Mouse (Mus musculus): ENCODE measurements around the gene Golga2. TPM values are rescaled to one million over a fixed set of nuclear protein-coding genes. Genes with fewer than 3 reads are reported as not detected.

Golga2 gene
- total RNA-seq, 2 experiments from 2014 or later = 56.0 to 62.9 TPM

DNA sequence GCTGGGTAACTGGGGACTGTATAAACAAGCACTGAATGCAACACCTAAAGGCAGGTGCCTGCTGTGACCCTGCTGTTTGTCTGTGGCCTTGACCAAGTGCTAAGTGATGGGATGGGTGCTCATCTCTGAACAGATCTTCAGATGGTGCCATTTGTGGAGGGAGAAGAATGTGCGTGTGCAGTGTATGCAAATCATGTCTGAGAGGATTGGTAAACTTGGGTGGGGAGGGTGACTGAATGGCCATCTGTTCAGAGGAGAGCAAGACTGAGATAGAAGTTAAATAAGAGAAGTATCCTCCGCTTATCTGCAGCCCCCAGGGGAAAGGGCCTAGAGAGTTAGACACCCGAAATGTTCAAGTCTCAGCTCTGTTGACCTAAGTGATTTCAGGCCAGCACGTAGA is 12.3 kb downstream of the Golga2 start:
- TF ChIP-seq CTCF (IDR thresholded peaks at IDR 0.05) = no peak
- Histone ChIP-seq H3K4me3 (no peak overlapping the region), H3K27ac (no peak overlapping the region)
- no peak for DNase-seq
- intact Hi-C loops (cut with DNase I) = no loop called here

DNA sequence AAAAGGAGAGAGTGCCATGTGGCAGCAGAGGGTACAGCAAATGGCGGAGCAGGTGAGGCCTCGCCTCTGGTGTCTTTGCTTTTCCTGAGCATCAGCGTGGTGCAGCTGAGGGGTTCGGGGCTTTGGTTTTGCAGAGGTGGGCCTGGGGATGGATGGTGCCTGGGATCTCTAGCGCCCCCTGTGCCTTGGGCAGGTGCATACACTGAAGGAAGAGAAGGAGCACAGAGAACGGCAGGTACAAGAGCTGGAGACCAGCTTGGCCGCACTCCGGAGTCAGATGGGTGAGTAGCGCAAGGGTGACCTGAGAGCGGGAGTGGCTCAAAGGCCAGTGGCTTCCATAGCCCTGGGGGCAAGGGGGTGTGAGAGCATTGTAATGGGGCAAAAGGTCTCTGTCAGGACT is 15.8 kb downstream of the Golga2 start:
- intact Hi-C loops (cut with DNase I) = no loop called here
- TF ChIP-seq CTCF (IDR thresholded peaks at IDR 0.05) = peak; percentile 50
- H3K27ac ChIP-seq = no peak overlapping the region
- DNase-seq = no peak
- no peak overlapping the region for H3K4me3 ChIP-seq

DNA sequence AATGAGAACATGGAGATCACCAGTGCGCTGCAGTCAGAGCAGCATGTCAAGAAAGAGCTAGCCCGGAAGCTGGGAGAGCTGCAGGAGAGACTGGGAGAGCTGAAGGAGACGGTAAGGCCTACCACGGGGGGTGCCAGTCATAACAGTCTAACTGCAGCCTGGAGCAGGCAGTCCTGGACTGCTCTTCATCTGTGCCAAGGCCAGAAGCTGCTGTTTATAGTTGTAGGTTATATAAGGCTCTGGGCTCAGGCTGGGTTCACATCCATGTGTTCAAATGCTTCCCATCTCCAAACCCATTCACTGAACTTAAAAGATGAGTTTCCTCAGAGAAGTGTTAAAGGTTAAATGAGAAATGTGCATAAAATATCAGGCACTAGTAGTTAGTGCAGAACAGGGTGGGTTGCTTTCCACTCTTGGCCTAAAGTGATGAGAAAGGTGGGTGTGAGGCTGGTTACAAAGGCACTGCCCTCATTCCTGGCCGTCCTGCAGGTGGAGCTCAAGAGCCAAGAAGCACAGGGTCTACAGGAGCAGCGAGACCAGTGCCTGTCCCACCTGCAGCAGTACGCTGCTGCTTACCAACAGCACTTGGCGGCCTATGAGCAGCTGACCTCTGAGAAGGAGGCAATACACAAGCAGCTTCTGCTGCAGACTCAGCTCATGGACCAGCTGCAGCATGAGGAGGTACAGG is 17.1 kb downstream of the Golga2 start:
- TF ChIP-seq CTCF (IDR thresholded peaks at IDR 0.05) = peak; percentile 75
- Histone ChIP-seq H3K27ac (no peak overlapping the region), H3K4me3 (no peak overlapping the region)
- intact Hi-C loops (cut with DNase I) = no loop called here
- DNase-seq = peak; percentile 75

DNA sequence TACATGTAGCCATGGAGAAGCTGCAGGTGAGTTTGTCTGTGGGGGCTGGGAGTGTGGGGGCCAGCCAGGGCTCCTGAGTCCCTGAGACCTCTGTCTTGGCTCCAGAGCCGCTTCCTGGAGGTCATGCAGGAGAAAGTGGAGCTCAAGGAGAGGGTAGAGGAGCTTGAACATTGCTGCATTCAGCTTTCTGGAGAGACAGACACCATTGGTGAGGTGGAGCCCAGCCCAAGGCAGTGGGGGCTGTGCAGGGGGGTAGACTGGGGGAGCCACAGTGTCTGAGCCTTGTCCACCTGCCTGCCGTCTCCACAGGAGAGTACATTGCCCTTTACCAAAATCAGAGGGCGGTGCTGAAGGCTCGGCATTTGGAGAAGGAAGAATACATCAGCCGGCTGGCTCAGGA is 18.5 kb downstream of the Golga2 start:
- no peak overlapping the region for H3K27ac ChIP-seq
- intact Hi-C loops (cut with DNase I) = loop anchor here (5.0 kb wide), 2 partner anchors 47 to 92 kb away; partner anchors contain the start of genes Ciz1, Dnm1 and Ptges2
- DNase-seq = no peak
- TF ChIP-seq CTCF (IDR thresholded peaks at IDR 0.05) = no peak
- no peak overlapping the region for H3K4me3 ChIP-seq

DNA sequence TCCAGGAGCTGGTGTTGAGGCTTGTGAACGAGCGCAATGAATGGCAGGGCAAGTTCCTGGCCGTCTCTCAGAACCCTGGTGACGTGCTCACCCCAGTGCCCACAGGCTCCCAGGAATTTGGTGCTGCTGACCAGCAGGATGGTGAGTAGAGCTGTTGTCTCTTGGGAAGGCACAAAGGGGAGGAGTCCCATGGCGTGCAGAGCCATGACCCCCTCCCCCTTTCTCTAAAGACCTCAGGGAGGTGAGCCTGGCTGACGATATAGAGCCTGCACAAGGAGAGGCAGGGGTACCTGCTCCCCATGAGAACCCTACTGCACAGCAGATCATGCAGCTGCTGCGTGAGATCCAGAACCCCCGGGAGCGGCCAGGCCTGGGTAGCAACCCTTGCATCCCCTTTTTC is 19.0 kb downstream of the Golga2 start:
- no peak for TF ChIP-seq CTCF (IDR thresholded peaks at IDR 0.05)
- Histone ChIP-seq H3K4me3 (no peak overlapping the region), H3K27ac (no peak overlapping the region)
- intact Hi-C loops (cut with DNase I) = loop anchor here (5.0 kb wide), 2 partner anchors 46 to 91 kb away; partner anchors contain the start of genes Ciz1, Dnm1 and Ptges2
- no peak for DNase-seq

DNA sequence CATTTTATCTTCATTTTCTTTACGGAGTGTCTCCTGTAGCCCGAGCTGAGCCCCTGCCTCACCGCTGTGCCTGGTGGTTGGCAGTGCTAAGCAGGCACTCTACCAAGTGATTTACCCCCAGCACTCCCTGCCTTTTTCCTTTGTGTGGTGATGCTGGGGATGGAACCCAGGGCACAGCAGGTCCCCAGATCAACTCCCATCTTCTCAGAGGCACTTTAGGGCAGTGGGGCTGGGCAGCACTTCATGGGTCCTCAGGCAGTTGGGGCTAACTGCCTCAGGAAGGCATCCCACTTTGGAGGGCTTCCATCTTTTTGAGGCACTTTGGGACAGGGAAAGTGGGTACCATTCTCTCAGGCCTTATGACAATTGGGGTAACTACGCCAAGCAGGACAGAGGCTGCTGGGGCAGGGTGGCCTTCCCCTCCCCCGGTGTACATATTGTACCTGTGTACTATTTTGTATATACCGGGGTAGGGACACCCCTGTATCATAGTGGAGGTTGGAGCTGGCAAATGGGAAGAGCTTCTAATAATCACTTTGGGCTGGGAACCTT is 20.1 kb downstream of the Golga2 start:
- DNase-seq = no peak

DNA sequence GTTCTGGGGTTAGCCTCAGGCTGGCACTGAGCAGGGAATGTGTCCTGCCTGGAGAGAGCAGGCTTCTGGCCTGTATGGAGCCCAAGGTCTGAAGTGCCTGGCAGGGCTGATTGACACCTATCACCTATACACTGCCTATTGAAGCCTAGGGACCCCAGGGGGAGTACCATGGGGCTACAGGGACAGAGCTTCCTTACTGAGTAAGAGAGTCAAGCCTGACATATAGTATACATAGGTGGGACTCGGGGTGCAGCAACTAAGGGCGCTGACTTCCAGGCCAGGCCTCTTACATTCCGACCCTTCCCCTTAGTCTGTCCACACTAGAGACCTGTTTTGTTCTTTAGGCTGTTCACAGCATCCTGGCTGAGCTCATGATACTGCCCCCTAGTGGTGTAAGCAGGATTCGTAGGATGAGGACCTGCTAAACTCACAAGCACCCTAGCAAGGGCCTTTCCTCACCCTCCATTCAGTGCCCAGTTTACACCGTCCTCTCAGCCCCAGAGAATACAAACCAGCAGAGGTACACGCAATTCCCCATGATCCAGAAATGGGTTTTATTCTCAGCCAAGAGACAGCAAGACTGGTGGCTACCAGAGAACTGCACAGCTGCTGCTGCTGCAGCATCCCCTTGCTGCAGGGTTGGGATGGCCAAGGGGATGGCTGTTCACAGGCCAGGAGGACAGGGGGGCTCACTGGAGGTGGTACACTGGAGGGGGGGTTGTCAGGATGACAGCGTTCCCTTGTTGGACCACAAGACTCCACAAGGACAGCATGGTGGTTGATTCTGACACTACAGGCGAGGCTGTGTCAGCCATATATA is 21.0 kb downstream of the Golga2 start:
- intact Hi-C loops (cut with DNase I) = loop anchor here (5.0 kb wide), 2 partner anchors 44 to 89 kb away; partner anchors contain the start of genes Ciz1, Dnm1 and Ptges2
- TF ChIP-seq CTCF (IDR thresholded peaks at IDR 0.05) = peak; percentile 87
- H3K4me3 ChIP-seq = no peak overlapping the region
- DNase-seq = peak; percentile 64
- no peak overlapping the region for H3K27ac ChIP-seq

More for the DNA sequence above, 20.1 kb downstream of the Golga2 start:
- Histone ChIP-seq H3K4me3 (no peak overlapping the region), H3K27ac (no peak overlapping the region)
- intact Hi-C loops (cut with DNase I) = loop anchor here (5.0 kb wide), 2 partner anchors 45 to 90 kb away; partner anchors contain the start of genes Ciz1, Dnm1 and Ptges2
- no peak for TF ChIP-seq CTCF (IDR thresholded peaks at IDR 0.05)

DNA sequence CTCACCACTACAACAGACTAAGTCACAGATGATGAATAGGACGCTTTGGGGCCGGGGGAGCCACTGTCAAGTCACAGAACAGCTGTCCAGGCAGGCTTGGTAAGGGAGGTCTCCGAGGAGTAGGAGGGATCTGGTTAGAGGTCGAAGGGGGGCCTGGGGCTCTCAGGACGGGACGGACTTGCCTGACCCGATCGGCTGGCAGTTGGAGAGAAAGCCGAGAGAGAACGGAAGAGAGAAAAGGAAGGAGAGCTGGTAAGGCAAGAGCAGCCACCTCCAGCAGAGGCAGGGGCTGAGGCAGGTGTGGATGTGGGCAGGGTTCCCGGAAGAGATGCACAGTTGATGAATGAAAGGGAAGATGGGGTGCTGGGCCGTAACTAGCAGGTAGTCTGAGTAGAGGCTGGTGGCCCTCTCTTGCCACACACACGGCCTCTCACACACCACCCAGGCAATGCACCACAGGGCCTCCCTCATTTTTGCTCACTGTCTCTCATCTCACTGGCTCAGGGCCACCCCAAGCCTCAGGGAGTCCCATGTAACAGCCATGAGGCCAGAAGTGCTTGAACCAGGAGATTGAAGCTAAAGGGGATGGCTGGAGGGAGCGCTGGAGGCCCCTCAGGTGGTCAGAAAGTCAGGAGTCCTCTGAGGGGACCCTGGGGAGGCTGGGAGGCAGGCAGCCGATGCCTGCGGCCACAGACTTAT is 21.8 kb downstream of the Golga2 start:
- intact Hi-C loops (cut with DNase I) = loop anchor here (5.0 kb wide), 2 partner anchors 43 to 88 kb away; partner anchors contain the start of genes Ciz1, Dnm1 and Ptges2
- TF ChIP-seq CTCF (IDR thresholded peaks at IDR 0.05) = no peak

DNA sequence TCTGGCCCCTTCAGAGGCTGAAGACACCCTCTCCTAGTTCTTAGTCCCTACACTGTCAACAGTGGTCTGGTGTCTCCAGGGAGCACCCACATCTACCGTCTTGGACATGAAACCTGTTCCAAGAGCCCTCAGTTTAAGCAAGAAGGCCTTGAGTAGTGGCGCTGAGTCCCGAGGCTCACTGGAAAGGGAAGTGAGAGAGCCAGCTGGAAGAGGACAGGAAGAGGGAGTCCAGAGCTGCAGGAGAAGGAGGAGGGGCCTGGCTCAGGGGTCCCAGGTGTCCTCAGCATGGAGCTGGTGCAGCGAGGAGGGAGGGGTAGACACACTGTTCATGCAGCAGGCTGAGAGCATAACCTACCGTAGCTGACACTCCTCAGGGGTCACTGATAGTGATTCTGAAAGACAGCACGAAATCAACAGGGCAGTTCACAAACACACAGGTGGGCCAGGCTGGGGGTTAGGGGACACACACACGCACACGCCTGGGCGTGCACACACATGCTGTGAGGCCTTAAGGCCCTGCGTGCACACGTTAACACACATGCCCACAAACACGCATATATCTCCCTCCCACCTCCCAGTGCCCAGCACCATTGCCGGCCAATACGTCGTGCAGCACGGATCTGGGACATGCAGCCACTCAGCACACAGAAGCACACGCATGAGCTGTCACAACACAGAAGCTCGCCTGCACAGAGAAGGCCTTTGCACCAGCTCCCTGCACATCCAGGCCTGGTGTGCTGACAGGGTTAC is 23.1 kb downstream of the Golga2 start:
- intact Hi-C loops (cut with DNase I) = no loop called here
- Histone ChIP-seq H3K4me3 (peak overlapping the region; percentile 17; the same call in 1 of the 2 replicates), H3K27ac (no peak overlapping the region)
- no peak for TF ChIP-seq CTCF (IDR thresholded peaks at IDR 0.05)
- peak; percentile 26 for DNase-seq

More for the DNA sequence above, 21.8 kb downstream of the Golga2 start:
- Histone ChIP-seq H3K4me3 (no peak overlapping the region), H3K27ac (no peak overlapping the region)
- DNase-seq = no peak

DNA sequence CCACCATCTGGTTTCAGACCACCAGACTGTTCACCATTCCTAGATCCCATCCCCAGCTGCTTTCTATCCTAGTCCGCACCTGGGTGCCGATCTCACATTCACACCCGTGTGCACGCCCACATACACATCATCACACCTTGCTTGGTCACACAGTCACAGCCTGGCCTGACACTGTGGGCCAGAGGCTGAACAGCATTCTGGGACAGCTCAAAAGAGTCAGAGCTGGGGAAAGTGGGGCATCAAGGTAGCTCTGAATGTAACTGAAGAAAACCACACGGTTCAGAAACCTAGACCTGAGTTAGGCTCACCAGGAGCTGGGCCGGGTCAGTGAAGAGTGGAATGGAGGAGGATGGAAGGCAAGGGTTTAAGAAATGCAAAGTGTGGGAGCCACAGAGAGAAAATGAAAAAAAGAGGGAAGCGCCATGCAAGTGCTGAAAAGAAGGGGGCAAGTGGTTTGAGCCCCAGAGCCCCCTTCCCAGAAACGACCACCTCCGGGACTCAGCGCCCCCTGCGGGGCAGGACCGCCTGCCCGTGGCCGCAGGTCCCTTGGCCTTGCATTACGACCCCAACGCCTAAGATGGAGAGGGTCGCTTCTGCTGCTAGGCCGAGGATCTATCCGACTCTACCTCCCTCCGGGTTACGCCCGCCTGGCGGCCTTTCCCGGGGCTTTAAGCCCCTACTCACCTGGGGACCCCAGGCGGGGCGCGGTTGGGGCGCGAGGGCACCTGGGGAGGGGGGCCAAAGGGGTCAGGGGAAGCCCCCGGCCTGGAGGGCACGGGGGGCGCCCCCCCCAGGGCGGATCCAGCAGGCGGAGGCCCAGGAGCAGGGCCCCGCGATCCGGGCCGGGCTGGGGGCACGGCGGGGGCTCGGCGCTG is 24.5 kb downstream of the Golga2 start:
- Histone ChIP-seq H3K4me3 (peak overlapping the region; percentile 78), H3K27ac (peak overlapping the region; percentile 56)
- intact Hi-C loops (cut with DNase I) = no loop called here
- peak; percentile 1; the same call in 1 of the 2 replicates for TF ChIP-seq CTCF (IDR thresholded peaks at IDR 0.05)
- peak; percentile 38 for DNase-seq

Data from gastrocnemius, adult 2 months (tissue).